Mouse (Mus musculus): ENCODE measurements around the gene Gpx1. TPM values are rescaled to one million over a fixed set of nuclear protein-coding genes. Genes with fewer than 3 reads are reported as not detected.

Gpx1 gene
- total RNA-seq, 1 experiment, result 939 TPM

DNA sequence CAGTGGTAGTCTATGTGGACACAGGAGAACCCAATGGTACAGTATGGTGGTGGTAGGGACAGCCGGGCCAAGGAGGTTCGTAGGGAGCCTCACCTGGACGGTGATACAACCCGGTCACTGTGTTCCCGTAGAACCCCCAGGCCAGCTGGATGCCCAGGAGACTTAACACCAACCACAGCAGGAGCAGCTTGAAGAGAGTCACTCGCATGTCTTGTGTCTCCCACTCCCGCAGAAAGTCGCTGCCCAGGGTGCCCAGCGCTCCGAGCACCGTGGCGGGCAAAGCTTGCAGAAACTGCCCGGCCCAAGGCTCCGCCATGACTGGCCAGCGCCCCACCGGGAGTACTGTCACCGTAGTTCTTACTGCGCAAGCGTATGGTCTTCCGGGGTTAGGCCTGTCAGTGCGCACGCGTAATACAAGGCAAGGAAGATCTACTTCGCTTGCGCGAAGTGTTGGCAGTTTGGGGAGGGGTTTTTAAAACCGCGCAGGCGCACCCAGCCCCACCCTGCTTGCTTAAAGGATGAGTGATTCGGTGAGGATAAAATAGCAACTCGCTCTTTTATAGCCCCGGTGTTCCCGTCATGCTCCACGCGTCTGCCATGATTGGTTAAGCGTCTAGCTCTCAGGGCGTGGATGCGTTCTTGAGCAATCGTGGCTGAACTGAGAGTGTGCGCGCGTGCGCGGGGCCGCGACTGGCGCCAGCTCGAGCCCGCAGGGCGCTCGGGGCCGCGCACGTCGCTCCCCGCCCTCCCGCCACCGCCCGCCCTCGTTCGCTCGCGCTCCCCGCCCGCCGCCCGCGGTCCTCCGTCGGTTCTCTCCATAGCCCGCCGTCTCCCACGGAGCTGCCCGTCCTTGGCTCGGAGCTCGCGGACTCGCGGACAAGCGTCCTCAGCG is 32.8 kb upstream of the Gpx1 start, which contains the start of the genes Rhoa and Tcta:
TSS of gene Rhoa (plus strand) at position 501 of the 892 bp plus-strand sequence.
TSS of gene Tcta (minus strand) at position 532 of the 892 bp plus-strand sequence.
- 0 out of 2 replicates have a peak, but pooled peaks have one; percentile 47 for TF ChIP-seq HCFC1 (IDR thresholded peaks at IDR 0.05; ENCODE audit: borderline replicate concordance, insufficient read depth, low read length)
- TF ChIP-seq MAFK (IDR thresholded peaks at IDR 0.05; ENCODE audit: insufficient read depth, low read depth, low read length), result no peak
- H3K4me3 ChIP-seq (ENCODE audit: insufficient read depth in 1 of 2, low read depth in 1 of 2, low read length in 2 of 2, poor library complexity in 1 of 2, severe bottlenecking in 1 of 2), result peak within 1 kb of the TSS; percentile 98
- peaks cover 17% of the 10 kb centered on the region for H3K36me3 ChIP-seq (ENCODE audit: control insufficient read depth, insufficient read depth, low read length, poor library complexity, severe bottlenecking)
- peak; percentile 99 for DNase-seq (ENCODE audit: low read depth, low spot score)
- peak within 1 kb of the TSS; percentile 99 for H3K9ac ChIP-seq (ENCODE audit: insufficient read depth, low read depth, low read length, poor library complexity, severe bottlenecking)
- in situ Hi-C loops (cut with MboI; ENCODE audit: low sequenced_read_pairs in 2 of 2, unreplicated experiment in 2 of 2), result no loop called here
- no peaks in the 10 kb centered on the region for H3K9me3 ChIP-seq (ENCODE audit: control insufficient read depth, insufficient read depth, low read depth, low read length)
- peak within 1 kb of the TSS; percentile 97 for H3K27ac ChIP-seq (ENCODE audit: insufficient read depth, low read depth, low read length, poor library complexity, severe bottlenecking)
- peaks cover 9% of the 10 kb centered on the region in 2 experiments for H3K4me1 ChIP-seq (ENCODE audit: control insufficient read depth in 2 of 2, insufficient read depth in 2 of 2, low read length in 2 of 2, poor library complexity in 1 of 2)

GRCm38 (mm10) chr9:108306571-108306980 is 32.1 kb upstream of the Gpx1 start:
- Histone ChIP-seq H3K9ac (ENCODE audit: insufficient read depth, low read depth, low read length, poor library complexity, severe bottlenecking) (peak overlapping the region; percentile 99), H3K4me3 (ENCODE audit: insufficient read depth in 1 of 2, low read depth in 1 of 2, low read length in 2 of 2, poor library complexity in 1 of 2, severe bottlenecking in 1 of 2) (peak overlapping the region; percentile 98), H3K4me1 (ENCODE audit: control insufficient read depth in 2 of 2, insufficient read depth in 2 of 2, low read length in 2 of 2, poor library complexity in 1 of 2) (peaks cover 3 to 9% of the 10 kb centered on the region in 2 experiments), H3K9me3 (ENCODE audit: control insufficient read depth, insufficient read depth, low read depth, low read length) (no peaks in the 10 kb centered on the region), H3K36me3 (ENCODE audit: control insufficient read depth, insufficient read depth, low read length, poor library complexity, severe bottlenecking) (peaks cover 13% of the 10 kb centered on the region), H3K27ac (ENCODE audit: insufficient read depth, low read depth, low read length, poor library complexity, severe bottlenecking) (peak overlapping the region; percentile 97)
- no peak for DNase-seq (ENCODE audit: low read depth, low spot score)
- TF ChIP-seq HCFC1 (IDR thresholded peaks at IDR 0.05; ENCODE audit: borderline replicate concordance, insufficient read depth, low read length), result 0 out of 2 replicates have a peak, but pooled peaks have one; percentile 6
- no peak for TF ChIP-seq ZNF384 (IDR thresholded peaks at IDR 0.05; ENCODE audit: low read depth, low read length)
- in situ Hi-C loops (cut with MboI; ENCODE audit: low sequenced_read_pairs in 2 of 2, unreplicated experiment in 2 of 2), result no loop called here

DNA sequence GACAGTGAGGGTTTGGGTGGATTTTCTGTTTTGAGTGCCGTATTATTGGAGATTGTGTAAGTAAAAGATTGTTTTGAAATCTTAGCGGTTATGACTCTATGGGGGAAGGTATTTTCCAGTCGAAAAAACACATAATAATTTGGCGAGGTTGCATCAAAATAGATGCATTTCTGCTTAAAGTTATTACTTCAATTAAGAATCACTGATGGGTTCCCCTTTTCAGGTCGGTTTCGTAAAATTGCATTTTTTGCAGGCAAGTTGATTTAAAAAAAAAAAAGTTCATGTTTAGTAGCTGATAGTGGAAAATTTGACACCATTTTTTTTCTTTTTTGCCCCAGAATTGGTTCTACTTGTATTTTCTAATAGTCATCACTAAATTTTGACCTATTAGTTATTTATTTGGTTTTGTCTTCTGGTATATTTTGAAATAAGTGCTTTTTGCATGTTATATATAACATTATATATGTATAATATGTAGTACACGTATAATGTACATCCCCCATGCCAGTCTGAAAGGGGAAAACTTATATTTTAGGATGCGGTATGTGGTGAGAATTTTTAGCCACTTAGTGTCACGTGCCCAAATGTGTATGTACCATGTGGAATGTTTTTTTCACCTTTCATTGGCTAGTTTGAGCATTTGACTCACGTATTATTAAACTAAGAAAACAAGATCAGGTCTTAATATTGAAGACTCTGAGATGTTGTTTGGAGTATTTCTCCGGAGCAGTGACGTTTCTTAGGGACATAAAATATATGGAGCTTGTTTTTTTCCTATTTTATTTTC is 31.5 kb upstream of the Gpx1 start:
- peak overlapping the region; percentile 97; the same call in 1 of the 2 replicates for H3K27ac ChIP-seq (ENCODE audit: insufficient read depth, low read depth, low read length, poor library complexity, severe bottlenecking)
- no peaks in the 10 kb centered on the region for H3K9me3 ChIP-seq (ENCODE audit: control insufficient read depth, insufficient read depth, low read depth, low read length)
- H3K4me3 ChIP-seq (ENCODE audit: insufficient read depth in 1 of 2, low read depth in 1 of 2, low read length in 2 of 2, poor library complexity in 1 of 2, severe bottlenecking in 1 of 2), result peak overlapping the region; percentile 98
- TF ChIP-seq ZNF384 (IDR thresholded peaks at IDR 0.05; ENCODE audit: low read depth, low read length) (no peak), CHD2 (IDR thresholded peaks at IDR 0.05; ENCODE audit: low read depth, low read length) (no peak), HCFC1 (IDR thresholded peaks at IDR 0.05; ENCODE audit: borderline replicate concordance, insufficient read depth, low read length) (no peak), ZC3H11A (IDR thresholded peaks at IDR 0.05; ENCODE audit: borderline replicate concordance, low read depth, low read length) (no peak), MAFK (IDR thresholded peaks at IDR 0.05; ENCODE audit: insufficient read depth, low read depth, low read length) (no peak)
- DNase-seq (ENCODE audit: low read depth, low spot score), result no peak
- peak overlapping the region; percentile 99 for H3K9ac ChIP-seq (ENCODE audit: insufficient read depth, low read depth, low read length, poor library complexity, severe bottlenecking)
- peaks cover 0 to 9% of the 10 kb centered on the region in 2 experiments for H3K4me1 ChIP-seq (ENCODE audit: control insufficient read depth in 2 of 2, insufficient read depth in 2 of 2, low read length in 2 of 2, poor library complexity in 1 of 2)
- H3K36me3 ChIP-seq (ENCODE audit: control insufficient read depth, insufficient read depth, low read length, poor library complexity, severe bottlenecking), result peaks cover 9% of the 10 kb centered on the region
- in situ Hi-C loops (cut with MboI; ENCODE audit: low sequenced_read_pairs in 2 of 2, unreplicated experiment in 2 of 2), result no loop called here

DNA sequence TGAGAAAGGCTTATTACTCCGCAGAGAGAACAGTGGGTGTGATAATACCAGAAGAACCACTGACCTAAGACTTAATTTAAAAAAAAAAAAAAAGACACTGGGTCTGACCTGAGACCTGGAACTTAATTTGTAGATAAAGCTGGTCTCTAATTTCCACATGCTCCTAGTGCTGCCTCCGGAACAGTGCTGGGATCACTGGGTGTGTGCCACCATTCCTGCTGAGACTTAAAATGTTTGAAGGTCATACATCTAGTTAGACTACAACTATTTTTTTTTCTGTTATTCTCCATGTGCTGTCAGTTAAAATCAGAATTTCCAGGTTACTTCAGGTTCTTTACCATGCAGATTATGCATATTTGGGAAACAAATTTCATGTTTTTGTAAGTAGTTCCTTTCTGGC is 30.6 kb upstream of the Gpx1 start:
- Histone ChIP-seq H3K4me3 (ENCODE audit: insufficient read depth in 1 of 2, low read depth in 1 of 2, low read length in 2 of 2, poor library complexity in 1 of 2, severe bottlenecking in 1 of 2) (peak overlapping the region; percentile 58 to 98; a peak in 3 of 4 replicates), H3K36me3 (ENCODE audit: control insufficient read depth, insufficient read depth, low read length, poor library complexity, severe bottlenecking) (peaks cover 3% of the 10 kb centered on the region; the same call in 1 of the 2 replicates), H3K9ac (ENCODE audit: insufficient read depth, low read depth, low read length, poor library complexity, severe bottlenecking) (peak overlapping the region; percentile 23; the same call in 1 of the 2 replicates), H3K4me1 (ENCODE audit: control insufficient read depth in 2 of 2, insufficient read depth in 2 of 2, low read length in 2 of 2, poor library complexity in 1 of 2) (peaks cover 0 to 9% of the 10 kb centered on the region in 2 experiments), H3K27ac (ENCODE audit: insufficient read depth, low read depth, low read length, poor library complexity, severe bottlenecking) (peak overlapping the region; percentile 24; the same call in 1 of the 2 replicates), H3K9me3 (ENCODE audit: control insufficient read depth, insufficient read depth, low read depth, low read length) (no peaks in the 10 kb centered on the region)
- TF ChIP-seq MAFK (IDR thresholded peaks at IDR 0.05; ENCODE audit: insufficient read depth, low read depth, low read length) (no peak), CHD2 (IDR thresholded peaks at IDR 0.05; ENCODE audit: low read depth, low read length) (no peak), HCFC1 (IDR thresholded peaks at IDR 0.05; ENCODE audit: borderline replicate concordance, insufficient read depth, low read length) (no peak), ZC3H11A (IDR thresholded peaks at IDR 0.05; ENCODE audit: borderline replicate concordance, low read depth, low read length) (no peak), ZNF384 (IDR thresholded peaks at IDR 0.05; ENCODE audit: low read depth, low read length) (no peak)
- in situ Hi-C loops (cut with MboI; ENCODE audit: low sequenced_read_pairs in 2 of 2, unreplicated experiment in 2 of 2), result no loop called here
- DNase-seq (ENCODE audit: low read depth, low spot score), result no peak

Data from ES-E14 (cell line).